Mouse (Mus musculus) CD4-positive, CD25-positive, alpha-beta regulatory T cell, adult 9 weeks (primary cell): ENCODE measurements around the gene Gm48551. TPM values are rescaled to one million over a fixed set of nuclear protein-coding genes. Genes with fewer than 3 reads are reported as not detected.

Source experiments
- polyA plus RNA-seq: library from polyadenylated mRNA; unstranded; fragments of 100-300 nt; shearing (Covaris generic); gene quantifications from one replicate; pipeline ENCODE4 v1.2.1, GENCODE M21; 2017

Gm48551 gene
- polyA plus RNA-seq = 3.4 TPM

GRCm38 (mm10) chr10:81383802-81384604 is at the start of gene Gm48551, which contains the start of gene Dohh:
Gm48551 (plus strand) TSS chr10:81384466.
Dohh (plus strand) TSS chr10:81384428.

GRCm38 (mm10) chr10:81342686-81343505 is 41.4 kb upstream of the Gm48551 start, which contains the start of gene Gipc3:
Gipc3 (minus strand) TSS chr10:81343266.

GRCm38 (mm10) chr10:81350351-81351063 is 33.8 kb upstream of the Gm48551 start, which contains the start of gene Hmg20b:
Hmg20b (minus strand) TSS chr10:81350480.

GRCm38 (mm10) chr10:81356991-81357844 is 27.0 kb upstream of the Gm48551 start, which contains the start of gene Mfsd12:
Mfsd12 (plus strand) TSS chr10:81357491.

DNA sequence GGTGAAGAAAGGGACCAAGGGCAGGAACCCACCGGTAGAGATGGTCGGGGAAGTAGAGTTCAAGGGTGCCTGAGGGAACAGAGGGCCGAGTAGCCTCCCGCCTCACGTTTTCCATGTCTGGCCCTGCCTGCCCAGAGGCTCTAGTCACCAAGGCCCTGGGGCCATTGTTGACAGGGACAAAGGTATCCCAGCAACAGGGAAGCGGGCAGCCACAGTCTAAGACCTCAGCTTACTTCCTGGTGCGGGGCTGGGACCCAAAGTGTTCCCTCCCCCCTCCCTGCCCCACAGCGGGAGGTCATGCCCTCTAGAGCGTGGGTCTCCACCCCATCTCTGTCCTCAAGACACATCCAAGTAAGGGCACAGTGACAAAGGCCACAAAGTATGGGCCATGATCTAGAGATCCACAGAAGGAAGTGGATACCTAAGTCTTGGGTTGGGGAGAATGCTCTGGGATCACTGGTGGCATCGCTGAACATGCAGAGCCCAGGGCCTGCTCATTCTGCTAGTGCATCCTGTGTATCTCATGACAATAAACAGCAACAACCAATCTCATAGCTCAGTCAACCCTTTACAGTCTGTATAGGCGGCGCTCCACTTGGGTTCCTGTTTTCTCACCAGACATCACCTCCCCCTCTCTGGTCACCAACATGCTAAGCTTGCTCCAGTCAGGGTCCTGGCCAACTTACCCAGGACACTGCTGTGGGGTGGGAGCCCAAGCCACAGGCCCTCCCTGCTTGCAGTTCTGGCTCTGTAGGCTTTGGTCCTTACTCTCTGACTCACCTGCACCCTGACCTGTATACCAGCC is 18.4 kb upstream of the Gm48551 start, which contains the start of gene 4930404N11Rik:
Gene 4930404N11Rik (minus strand): TSS at position 145 of the 805 bp plus-strand sequence.

GRCm38 (mm10) chr10:81377793-81378552 is 6.3 kb upstream of the Gm48551 start, which contains the start of gene Fzr1:
Fzr1 (minus strand) TSS chr10:81378516.

GRCm38 (mm10) chr10:81388505-81389055 is 4.3 kb downstream of the Gm48551 start, which contains the start of gene Gm48552:
Gm48552 (plus strand) TSS chr10:81389005.

DNA sequence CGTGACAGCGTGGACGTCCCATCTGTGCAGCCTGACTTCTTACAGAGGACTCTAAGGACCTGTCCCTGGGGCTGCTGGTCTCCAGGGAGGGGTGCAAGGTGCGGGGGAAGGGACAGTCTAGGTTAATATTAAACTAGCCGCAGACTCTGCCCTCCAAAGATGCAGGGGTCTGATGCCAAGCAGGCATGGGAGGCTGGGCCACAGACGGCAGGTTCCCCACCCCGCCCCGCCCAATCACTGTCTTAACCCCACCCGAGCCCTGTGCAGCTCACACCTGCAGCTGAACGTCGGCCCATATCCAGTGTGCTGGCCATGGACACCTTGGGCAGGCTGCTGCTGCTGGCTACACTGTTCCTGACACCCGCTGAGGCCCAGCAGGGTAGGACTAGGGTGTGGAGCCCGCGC is 8.5 kb downstream of the Gm48551 start, which contains the start of gene Smim24:
Gene Smim24 (plus strand): TSS at position 271 of the 405 bp plus-strand sequence.

Other genes with a start within 250 kb of the Gm48551 start
- 18.9 TPM for gene Zbtb7a, start 249.2 kb upstream of the Gm48551 start, polyA plus RNA-seq
- 32.1 TPM for gene Pias4, start 216.5 kb upstream of the Gm48551 start, polyA plus RNA-seq
- 984 TPM for gene Eef2, start 207.8 kb upstream of the Gm48551 start, polyA plus RNA-seq
- gene Dapk3, start 201.5 kb upstream of the Gm48551 start, polyA plus RNA-seq = 12.1 TPM
- gene 4930442H23Rik, start 200.6 kb upstream of the Gm48551 start, polyA plus RNA-seq = not detected
- gene Nmrk2, start 182.4 kb upstream of the Gm48551 start, polyA plus RNA-seq = 0.37 TPM
- gene Atcay, start 153.6 kb upstream of the Gm48551 start, polyA plus RNA-seq = 9.0 TPM
- gene Zfr2, start 151.3 kb upstream of the Gm48551 start, polyA plus RNA-seq = 3.7 TPM
- gene Matk, start 131.5 kb upstream of the Gm48551 start, polyA plus RNA-seq = 134 TPM
- 139 TPM for gene Mrpl54, start 117.5 kb upstream of the Gm48551 start, polyA plus RNA-seq
- 38.6 TPM for gene Apba3, start 117.5 kb upstream of the Gm48551 start, polyA plus RNA-seq
- 8.3 TPM for gene Tjp3, start 92.9 kb upstream of the Gm48551 start, polyA plus RNA-seq
- gene Pip5k1c, start 91.5 kb upstream of the Gm48551 start, polyA plus RNA-seq = 32.1 TPM
- 16.6 TPM for gene Cactin, start 63.4 kb upstream of the Gm48551 start, polyA plus RNA-seq
- gene Tbxa2r, start 55.7 kb upstream of the Gm48551 start, polyA plus RNA-seq = 41.7 TPM
- gene Gipc3, start 41.2 kb upstream of the Gm48551 start, polyA plus RNA-seq = not detected
- 28.8 TPM for gene Hmg20b, start 34.0 kb upstream of the Gm48551 start, polyA plus RNA-seq
- 1.5 TPM for gene Mfsd12, start 27.0 kb upstream of the Gm48551 start, polyA plus RNA-seq
- 0.82 TPM for gene 4930404N11Rik, start 18.6 kb upstream of the Gm48551 start, polyA plus RNA-seq
- gene Fzr1, start 6.0 kb upstream of the Gm48551 start, polyA plus RNA-seq = 16.3 TPM
- gene Dohh, start within 50 bp of the Gm48551 start, polyA plus RNA-seq = 32.9 TPM
- gene Gm48552, start 4.5 kb downstream of the Gm48551 start, polyA plus RNA-seq = 0.91 TPM
- 8.7 TPM for gene Smim24, start 8.6 kb downstream of the Gm48551 start, polyA plus RNA-seq
- 23.6 TPM for gene Nfic, start 71.2 kb downstream of the Gm48551 start, polyA plus RNA-seq
- gene Celf5, start 98.2 kb downstream of the Gm48551 start, polyA plus RNA-seq = 0.17 TPM
- gene Ncln, start 111.9 kb downstream of the Gm48551 start, polyA plus RNA-seq = 133 TPM
- 96.9 TPM for gene S1pr4, start 115.7 kb downstream of the Gm48551 start, polyA plus RNA-seq
- gene Gna15, start 139.8 kb downstream of the Gm48551 start, polyA plus RNA-seq = 19.4 TPM
- 7.0 TPM for gene Gna11, start 160.7 kb downstream of the Gm48551 start, polyA plus RNA-seq
- gene Aes, start 175.0 kb downstream of the Gm48551 start, polyA plus RNA-seq = 134 TPM
- gene Tle2, start 190.1 kb downstream of the Gm48551 start, polyA plus RNA-seq = 1.6 TPM
- 2.3 TPM for gene Tle6, start 216.6 kb downstream of the Gm48551 start, polyA plus RNA-seq
- 3.6 TPM for gene BC025920, start 221.8 kb downstream of the Gm48551 start, polyA plus RNA-seq
- gene Sirt6, start 243.3 kb downstream of the Gm48551 start, polyA plus RNA-seq = 25.2 TPM
- gene Ankrd24, start 244.1 kb downstream of the Gm48551 start, polyA plus RNA-seq = 0.88 TPM